Mouse (Mus musculus): ENCODE results near the gene Enpep.

DNA sequence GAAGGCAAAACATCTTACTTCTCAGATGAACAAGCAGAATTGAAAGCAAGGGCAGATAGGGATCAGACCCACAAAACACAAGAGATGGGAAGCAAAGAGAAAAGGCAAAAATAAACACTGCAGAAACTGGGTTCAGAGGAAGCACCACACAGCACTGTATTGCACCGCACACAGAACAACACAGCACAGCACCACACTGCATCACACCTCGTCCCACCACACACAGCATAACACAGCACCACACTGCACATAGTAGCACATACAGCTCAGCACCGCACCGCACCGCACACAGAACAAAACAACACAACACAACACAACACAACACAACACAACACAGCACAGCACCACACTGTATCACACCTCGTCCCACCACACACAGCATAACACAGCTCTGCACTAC is 1.1 kb downstream of the Enpep start:
- TF ChIP-seq MXI1 (IDR thresholded peaks at IDR 0.05; ENCODE audit: low read depth, low read length) = no peak
- TF ChIP-seq POLR2A (IDR thresholded peaks at IDR 0.05; ENCODE audit: low read depth, low read length) = no peak
- no peak for TF ChIP-seq RAD21 (IDR thresholded peaks at IDR 0.05; ENCODE audit: low read depth, low read length)
- no peak for TF ChIP-seq CHD2 (IDR thresholded peaks at IDR 0.05; ENCODE audit: low read length)
- TF ChIP-seq ZC3H11A (IDR thresholded peaks at IDR 0.05; ENCODE audit: low read depth, low read length) = no peak
- TF ChIP-seq MYC (IDR thresholded peaks at IDR 0.05; ENCODE audit: low read depth, low read length) = no peak
